Mouse (Mus musculus) embryonic fibroblast, embryonic 13.5 days (primary cell): ENCODE measurements around the gene Fam173a.

Source experiments
- CTCF ChIP-seq: IDR thresholded peaks from 2 replicates; pipeline ENCODE4 v1.5.1; 2011; ENCODE audit warnings: mild to moderate bottlenecking, control low read depth, low read length, moderate library complexity, borderline replicate concordance; ENCODE audit not compliant: insufficient read depth
- POLR2A ChIP-seq: IDR thresholded peaks from 2 replicates; pipeline ENCODE4 v1.6.1; 2011; ENCODE audit warnings: low read depth, mild to moderate bottlenecking, control low read depth, low read length, moderate library complexity

DNA sequence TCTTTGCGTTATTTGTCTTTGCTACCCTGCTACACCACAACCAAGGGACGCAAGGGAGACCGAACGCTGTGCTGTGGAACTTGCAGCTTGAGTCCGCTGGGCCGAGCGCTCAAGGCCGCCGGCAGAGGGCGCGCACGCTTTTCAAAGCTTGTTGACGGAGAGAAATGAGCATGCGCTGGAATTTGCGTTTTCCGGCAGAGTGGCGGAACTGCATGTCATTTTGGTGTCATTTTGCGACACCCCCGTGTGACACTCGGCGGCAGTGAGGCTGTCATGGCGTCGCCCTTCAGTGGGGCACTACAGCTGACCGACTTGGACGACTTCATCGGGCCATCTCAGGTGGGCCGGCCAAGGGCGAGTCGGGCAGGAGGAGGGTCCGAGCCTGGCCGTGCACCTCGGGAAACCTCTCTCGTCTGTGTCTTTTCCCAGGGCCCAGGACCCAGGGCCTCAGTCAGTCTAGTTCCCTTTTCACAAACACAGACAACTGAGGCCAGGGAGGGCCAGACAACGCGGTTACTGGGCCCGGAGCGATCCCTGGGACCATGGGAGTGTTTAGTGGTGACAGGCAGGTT, 19.1 kb downstream of the Fam173a start, which contains the start of gene Narfl:
- TF ChIP-seq POLR2A: peak; percentile 88
- peak; percentile 90 for TF ChIP-seq CTCF
